Mouse (Mus musculus) hindbrain, postnatal 0 days (tissue): ENCODE results near the gene Arhgap32. TPM values are rescaled to one million over a fixed set of nuclear protein-coding genes. Genes with fewer than 3 reads are reported as not detected.
"Not testable (repeated sequence)": the region's sequence is repeated elsewhere in the genome, so short reads cannot be mapped to it uniquely, and the experiment has no call there.

Experiments
- ATAC-seq: fragments of 200-750 bp; cut with Nextera tagmentation; 2 replicates; pipeline ENCODE4 v1.8.0; 2017; ENCODE audit warnings: mild to moderate bottlenecking, moderate TSS enrichment, moderate library complexity
- DNase-seq: peaks from one replicate; pipeline ENCODE4 v3.0.0-alpha.2; 2015; ENCODE audit warnings: low spot score
- H3K27ac ChIP-seq: fragments of 300-500 bp; sonication (generic); 2 replicates; pipeline ENCODE4 v1.5.1; 2014; ENCODE audit warnings: mild to moderate bottlenecking
- H3K27me3 ChIP-seq: fragments of 300-500 bp; sonication (generic); 2 replicates; pipeline ENCODE4 v1.6.1; 2014; ENCODE audit warnings: low read length, mixed read lengths; ENCODE audit not compliant: insufficient read depth
- H3K36me3 ChIP-seq: fragments of 300-500 bp; sonication (generic); 2 replicates; pipeline ENCODE4 v1.6.1; 2014; ENCODE audit warnings: low read length, mixed read lengths; ENCODE audit not compliant: insufficient read depth
- H3K4me1 ChIP-seq: fragments of 300-500 bp; sonication (generic); 2 replicates; pipeline ENCODE4 v1.6.1; 2014; ENCODE audit warnings: antibody characterized with exemption, low read length, mixed read lengths; ENCODE audit not compliant: insufficient read depth
- H3K4me2 ChIP-seq: fragments of 300-500 bp; sonication (generic); 2 replicates; pipeline ENCODE4 v1.6.1; 2014; ENCODE audit warnings: low read depth, mild to moderate bottlenecking, low read length, moderate library complexity, mixed read lengths
- H3K4me3 ChIP-seq: fragments of 300-500 bp; sonication (generic); 2 replicates; pipeline ENCODE4 v1.5.1; 2014; ENCODE audit warnings: low read length
- H3K9ac ChIP-seq: fragments of 300-500 bp; sonication (generic); replicated peaks from 2 replicates; pipeline ENCODE4 v1.6.1; 2014; ENCODE audit warnings: mild to moderate bottlenecking, low read length, moderate library complexity, mixed read lengths
- H3K9me3 ChIP-seq: fragments of 300-500 bp; sonication (generic); 2 replicates; pipeline ENCODE4 v1.6.1; 2016; ENCODE audit warnings: low read length, mixed read lengths
- CTCF ChIP-seq: IDR thresholded peaks from 2 replicates; pipeline ENCODE4 v1.5.1; 2016; ENCODE audit warnings: antibody characterized with exemption, control low read depth, low read depth
- WGBS: fragments of 180-500 bp; shearing (Covaris S2); extraction: QIAGEN DNeasy Blood & Tissue Kit; methylation state at CpG from one replicate; pipeline ENCODE4 v1.1.7; 2014; 5-methylcytosine and 5-hydroxymethylcytosine counted together
- polyA plus RNA-seq: library from polyadenylated mRNA; unstranded; fragments of >200 nt; fragmentation: Nextera tagmentation; extraction: Ambion mirVana; gene quantifications from 2 replicates; pipeline ENCODE4 v1.2.1, GENCODE M21; 2015
- total RNA-seq: library from RNA; depleted of rRNA; stranded (reverse); fragments of >200 nt; gene quantifications from 2 replicates; pipeline ENCODE4 v1.2.3, GENCODE M21; 2014

Gene Arhgap32
- total and polyA plus RNA-seq, 2 experiments from 2014 or later = 8.2 to 66.7 TPM

GRCm38 (mm10) chr9:32110376-32110775, 5.6 kb upstream of the Arhgap32 start:
- H3K4me2 ChIP-seq = no peak overlapping the region
- H3K27me3 ChIP-seq = no peaks in the 10 kb centered on the region
- DNase-seq (no peak), ATAC-seq (no peak)
- no peaks in the 10 kb centered on the region for H3K4me1 ChIP-seq
- no peak overlapping the region for H3K27ac ChIP-seq
- no peaks in the 10 kb centered on the region for H3K9me3 ChIP-seq
- no peaks in the 10 kb centered on the region for H3K36me3 ChIP-seq
- TF ChIP-seq CTCF = no peak
- H3K9ac ChIP-seq = no peak overlapping the region
- WGBS = 94% methylated on average over 2 of the region's 2 CpGs
- H3K4me3 ChIP-seq = no peak overlapping the region

- Histone ChIP-seq H3K27me3 (no peaks in the 10 kb centered on the region), H3K4me2 (no peak overlapping the region), H3K27ac (no peak overlapping the region), H3K4me3 (no peak overlapping the region), H3K4me1 (no peaks in the 10 kb centered on the region), H3K9ac (no peak overlapping the region), H3K9me3 (no peaks in the 10 kb centered on the region), H3K36me3 (no peaks in the 10 kb centered on the region)
- no peak for TF ChIP-seq CTCF
- DNase-seq = no peak
- ATAC-seq = no peak
- WGBS = 86% methylated on average over 5 of the region's 5 CpGs
Observed at GRCm38 (mm10) chr9:32116272-32116671, 336 bp downstream of the Arhgap32 start.

GRCm38 (mm10) chr9:32117876-32118275, 1.9 kb downstream of the Arhgap32 start:
- ATAC-seq = no peak
- Histone ChIP-seq H3K4me3 (no peak overlapping the region), H3K9ac (no peak overlapping the region), H3K27ac (no peak overlapping the region), H3K9me3 (no peaks in the 10 kb centered on the region), H3K36me3 (no peaks in the 10 kb centered on the region), H3K4me2 (no peak overlapping the region), H3K27me3 (no peaks in the 10 kb centered on the region), H3K4me1 (no peaks in the 10 kb centered on the region)
- TF ChIP-seq CTCF = no peak
- 58% methylated on average over 4 of the region's 4 CpGs for WGBS
- no peak for DNase-seq

GRCm38 (mm10) chr9:32118433-32118832, 2.5 kb downstream of the Arhgap32 start:
- Histone ChIP-seq H3K36me3 (no peaks in the 10 kb centered on the region), H3K27ac (no peak overlapping the region), H3K4me3 (no peak overlapping the region), H3K4me1 (no peaks in the 10 kb centered on the region), H3K9me3 (no peaks in the 10 kb centered on the region), H3K27me3 (no peaks in the 10 kb centered on the region), H3K4me2 (no peak overlapping the region), H3K9ac (no peak overlapping the region)
- TF ChIP-seq CTCF = no peak
- ATAC-seq = no peak
- no peak for DNase-seq

- no peak overlapping the region for H3K9ac ChIP-seq
- no peak for DNase-seq
- 98% methylated on average over 6 of the region's 6 CpGs for WGBS
- H3K9me3 ChIP-seq = no peaks in the 10 kb centered on the region
- no peaks in the 10 kb centered on the region for H3K36me3 ChIP-seq
- no peak overlapping the region for H3K4me3 ChIP-seq
- no peaks in the 10 kb centered on the region for H3K4me1 ChIP-seq
- no peaks in the 10 kb centered on the region for H3K27me3 ChIP-seq
- H3K4me2 ChIP-seq = no peak overlapping the region
- H3K27ac ChIP-seq = no peak overlapping the region
- ATAC-seq = no peak
- TF ChIP-seq CTCF = no peak
Observed at GRCm38 (mm10) chr9:32119586-32119985, 3.6 kb downstream of the Arhgap32 start.

GRCm38 (mm10) chr9:32120162-32120561, 4.2 kb downstream of the Arhgap32 start:
- Histone ChIP-seq H3K36me3 (no peaks in the 10 kb centered on the region), H3K27me3 (no peaks in the 10 kb centered on the region), H3K9ac (no peak overlapping the region), H3K27ac (no peak overlapping the region), H3K4me3 (no peak overlapping the region), H3K4me1 (no peaks in the 10 kb centered on the region), H3K4me2 (no peak overlapping the region), H3K9me3 (no peaks in the 10 kb centered on the region)
- TF ChIP-seq CTCF = no peak
- 94% methylated on average over 1 of the region's 1 CpGs for WGBS
- no peak for ATAC-seq
- DNase-seq = no peak

GRCm38 (mm10) chr9:32121271-32121670, 5.3 kb downstream of the Arhgap32 start:
- not testable (repeated sequence) for H3K4me2 ChIP-seq, H3K27ac ChIP-seq, H3K4me1 ChIP-seq, H3K36me3 ChIP-seq, H3K27me3 ChIP-seq, ATAC-seq, H3K9me3 ChIP-seq, H3K9ac ChIP-seq, DNase-seq, H3K4me3 ChIP-seq
- WGBS = 98% methylated on average over 13 of the region's 13 CpGs
